Mouse (Mus musculus): Measurements from ENCODE around the gene Syngr3. TPM values are rescaled to one million over a fixed set of nuclear protein-coding genes. Genes with fewer than 3 reads are reported as not detected.

Gene Syngr3
- polyA plus RNA-seq, 1 experiment from 2014 or later, result 147 TPM

Other genes with a start within 250 kb of the Syngr3 start
- 4.2 and 6.1 TPM in 2 replicates for gene Dnase1l2, start 246.8 kb downstream of the Syngr3 start, polyA plus RNA-seq (2014; fragmentation: Nextera tagmentation; extraction: Ambion mirVana)
- 22.7 and 22.8 TPM in 2 replicates for gene E4f1, start 219.6 kb downstream of the Syngr3 start, polyA plus RNA-seq (2014; fragmentation: Nextera tagmentation; extraction: Ambion mirVana)
- gene Pgp, start 219.6 kb downstream of the Syngr3 start, polyA plus RNA-seq (2014; fragmentation: Nextera tagmentation; extraction: Ambion mirVana), result 60.5 and 62.7 TPM in 2 replicates
- gene Bricd5, start 216.1 kb downstream of the Syngr3 start, polyA plus RNA-seq (2014; fragmentation: Nextera tagmentation; extraction: Ambion mirVana), result 0.45 TPM in 1 of 2 replicates, not detected in the other
- 36.2 and 43.0 TPM in 2 replicates for gene Mlst8, start 210.9 kb downstream of the Syngr3 start, polyA plus RNA-seq (2014; fragmentation: Nextera tagmentation; extraction: Ambion mirVana)
- 34.8 and 37.5 TPM in 2 replicates for gene Caskin1, start 201.4 kb downstream of the Syngr3 start, polyA plus RNA-seq (2014; fragmentation: Nextera tagmentation; extraction: Ambion mirVana)
- 86.2 and 90.8 TPM in 2 replicates for gene Traf7, start 162.0 kb downstream of the Syngr3 start, polyA plus RNA-seq (2014; fragmentation: Nextera tagmentation; extraction: Ambion mirVana)
- gene Rab26, start 155.7 kb downstream of the Syngr3 start, polyA plus RNA-seq (2014; fragmentation: Nextera tagmentation; extraction: Ambion mirVana), result 4.9 and 6.5 TPM in 2 replicates
- 18.0 and 28.3 TPM in 2 replicates for gene Pkd1, start 140.1 kb downstream of the Syngr3 start, polyA plus RNA-seq (2014; fragmentation: Nextera tagmentation; extraction: Ambion mirVana)
- 79.5 and 89.5 TPM in 2 replicates for gene Tsc2, start 57.3 kb downstream of the Syngr3 start, polyA plus RNA-seq (2014; fragmentation: Nextera tagmentation; extraction: Ambion mirVana)
- 6.5 and 8.9 TPM in 2 replicates for gene Nthl1, start 57.3 kb downstream of the Syngr3 start, polyA plus RNA-seq (2014; fragmentation: Nextera tagmentation; extraction: Ambion mirVana)
- gene Slc9a3r2, start 39.6 kb downstream of the Syngr3 start, polyA plus RNA-seq (2014; fragmentation: Nextera tagmentation; extraction: Ambion mirVana), result 36.7 and 39.2 TPM in 2 replicates
- gene Npw, start 31.5 kb downstream of the Syngr3 start, polyA plus RNA-seq (2014; fragmentation: Nextera tagmentation; extraction: Ambion mirVana), result not detected in 2 replicates
- 22.8 and 24.5 TPM in 2 replicates for gene Zfp598, start 20.3 kb downstream of the Syngr3 start, polyA plus RNA-seq (2014; fragmentation: Nextera tagmentation; extraction: Ambion mirVana)
- gene Gfer, start 6.2 kb upstream of the Syngr3 start, polyA plus RNA-seq (2014; fragmentation: Nextera tagmentation; extraction: Ambion mirVana), result 35.9 and 38.3 TPM in 2 replicates
- gene Noxo1, start 6.3 kb upstream of the Syngr3 start, polyA plus RNA-seq (2014; fragmentation: Nextera tagmentation; extraction: Ambion mirVana), result 1.8 and 1.9 TPM in 2 replicates
- gene Tbl3, start 17.7 kb upstream of the Syngr3 start, polyA plus RNA-seq (2014; fragmentation: Nextera tagmentation; extraction: Ambion mirVana), result 68.0 and 73.0 TPM in 2 replicates
- gene Rnf151, start 28.1 kb upstream of the Syngr3 start, polyA plus RNA-seq (2014; fragmentation: Nextera tagmentation; extraction: Ambion mirVana), result 0.32 TPM in 1 of 2 replicates, not detected in the other
- gene Rps2, start 28.2 kb upstream of the Syngr3 start, polyA plus RNA-seq (2014; fragmentation: Nextera tagmentation; extraction: Ambion mirVana), result 814 and 824 TPM in 2 replicates
- 282 and 319 TPM in 2 replicates for gene Ndufb10, start 34.5 kb upstream of the Syngr3 start, polyA plus RNA-seq (2014; fragmentation: Nextera tagmentation; extraction: Ambion mirVana)
- not detected in 2 replicates for gene Rpl3l, start 37.9 kb upstream of the Syngr3 start, polyA plus RNA-seq (2014; fragmentation: Nextera tagmentation; extraction: Ambion mirVana)
- 19.7 and 20.1 TPM in 2 replicates for gene Msrb1, start 46.7 kb upstream of the Syngr3 start, polyA plus RNA-seq (2014; fragmentation: Nextera tagmentation; extraction: Ambion mirVana)
- gene Hs3st6, start 63.0 kb upstream of the Syngr3 start, polyA plus RNA-seq (2014; fragmentation: Nextera tagmentation; extraction: Ambion mirVana), result not detected in 2 replicates
- gene Meiob, start 114.3 kb upstream of the Syngr3 start, polyA plus RNA-seq (2014; fragmentation: Nextera tagmentation; extraction: Ambion mirVana), result not detected in 2 replicates
- 55.4 and 71.0 TPM in 2 replicates for gene Hagh, start 150.2 kb upstream of the Syngr3 start, polyA plus RNA-seq (2014; fragmentation: Nextera tagmentation; extraction: Ambion mirVana)
- gene Fahd1, start 160.4 kb upstream of the Syngr3 start, polyA plus RNA-seq (2014; fragmentation: Nextera tagmentation; extraction: Ambion mirVana), result 18.0 and 18.9 TPM in 2 replicates
- gene Igfals, start 176.0 kb upstream of the Syngr3 start, polyA plus RNA-seq (2014; fragmentation: Nextera tagmentation; extraction: Ambion mirVana), result 0.18 TPM in 1 of 2 replicates, not detected in the other
- 70.4 and 73.3 TPM in 2 replicates for gene Nubp2, start 196.4 kb upstream of the Syngr3 start, polyA plus RNA-seq (2014; fragmentation: Nextera tagmentation; extraction: Ambion mirVana)
- 77.3 and 93.2 TPM in 2 replicates for gene Spsb3, start 196.7 kb upstream of the Syngr3 start, polyA plus RNA-seq (2014; fragmentation: Nextera tagmentation; extraction: Ambion mirVana)
- gene Eme2, start 205.1 kb upstream of the Syngr3 start, polyA plus RNA-seq (2014; fragmentation: Nextera tagmentation; extraction: Ambion mirVana), result 21.6 and 26.9 TPM in 2 replicates
- gene Mrps34, start 205.2 kb upstream of the Syngr3 start, polyA plus RNA-seq (2014; fragmentation: Nextera tagmentation; extraction: Ambion mirVana), result 74.7 and 86.7 TPM in 2 replicates
- 77.4 and 112 TPM in 2 replicates for gene Nme3, start 206.5 kb upstream of the Syngr3 start, polyA plus RNA-seq (2014; fragmentation: Nextera tagmentation; extraction: Ambion mirVana)
- gene Mapk8ip3, start 247.0 kb upstream of the Syngr3 start, polyA plus RNA-seq (2014; fragmentation: Nextera tagmentation; extraction: Ambion mirVana), result 83.3 and 86.1 TPM in 2 replicates